ENCODE assay signal across 7 mouse cellular contexts in the genomic region with DNA sequence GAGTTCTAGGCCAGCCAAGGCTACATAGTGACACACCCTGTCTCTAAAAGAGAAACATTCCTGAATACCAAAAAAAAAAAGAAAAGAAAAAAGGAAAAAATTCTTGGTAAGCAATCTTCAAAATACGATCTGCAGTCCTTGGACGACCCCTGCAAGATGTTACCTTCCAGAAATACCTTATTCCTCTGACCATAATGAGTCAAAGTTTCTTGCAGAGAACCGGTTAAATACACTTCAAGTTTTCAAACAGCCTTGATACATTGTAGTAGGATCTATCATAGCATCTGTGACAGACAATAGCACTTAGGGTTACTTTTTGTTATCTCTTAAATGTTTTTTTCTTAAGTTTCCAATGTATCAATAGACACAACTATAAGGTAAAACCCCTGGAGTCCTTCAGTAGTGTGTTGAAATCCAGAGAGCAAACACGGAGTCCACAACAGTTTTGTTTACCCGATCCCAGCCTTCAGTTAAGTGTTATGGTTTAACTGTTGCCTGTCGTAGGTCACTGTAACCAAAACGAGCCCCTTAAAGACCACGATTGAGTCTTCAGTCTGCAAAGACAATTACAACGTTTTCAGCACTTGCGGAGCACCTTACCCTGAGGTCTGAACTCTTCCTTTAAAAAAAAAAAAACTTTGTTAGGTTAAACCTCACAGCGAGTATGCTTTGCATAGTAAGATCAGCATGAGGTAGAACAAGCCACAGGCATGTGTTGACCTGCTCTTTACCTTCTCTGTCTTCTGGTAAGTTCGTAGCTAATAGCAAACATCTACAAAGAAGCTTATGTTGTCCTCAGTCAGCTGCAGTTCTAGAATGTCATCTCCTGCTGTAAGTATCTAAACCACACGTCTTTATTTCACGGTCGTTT. TPM values are rescaled to one million over a fixed set of nuclear protein-coding genes. Genes with fewer than 3 reads are reported as not detected.
DNase-seq lines count a peak whose midpoint lies in the region; ATAC-seq and TF ChIP-seq lines count a peak whose summit lies in the region.

No protein-coding gene starts in this region.

- H3K4me3 ChIP-seq in spleen, adult 2 months (ENCODE audit: extremely low read depth, insufficient read depth, insufficient read length): peak overlapping the region; percentile 94
- peak overlapping the region; percentile 68 for H3K4me3 ChIP-seq in forebrain, embryonic 10.5 days
- peak overlapping the region; percentile 89 for H3K4me3 ChIP-seq in limb, embryonic 14.5 days (replicated peaks; ENCODE audit: low read length)

- ATAC-seq in limb, embryonic 14.5 days (ENCODE audit: low FRiP score, low read depth): no peak

- H3K27me3 ChIP-seq in spleen, adult 2 months (ENCODE audit: control insufficient read depth, insufficient read depth, low read length): no peaks in the 10 kb centered on the region; the same call in 1 of the 2 replicates
- no peaks in the 10 kb centered on the region for H3K27me3 ChIP-seq in forebrain, embryonic 10.5 days (ENCODE audit: poor library complexity, severe bottlenecking)
- no peaks in the 10 kb centered on the region for H3K27me3 ChIP-seq in limb, embryonic 14.5 days (ENCODE audit: control insufficient read depth, insufficient read depth, low read length)

- no peak for DNase-seq in spleen, adult 2 months (ENCODE audit: low read depth in 1 of 2, low spot score in 2 of 2)
- DNase-seq in spleen, postnatal 10 days (ENCODE audit: low spot score in 2 of 2): no peak
- DNase-seq in forebrain, embryonic 10.5 days (ENCODE audit: extremely low spot score, low spot score): no peak
- no peak for DNase-seq in limb, embryonic 14.5 days (ENCODE audit: low spot score)
- peak; percentile 11 for DNase-seq in testis, postnatal 14 days (ENCODE audit: low spot score)
- DNase-seq in thymus, postnatal 36 days: no peak
- no peak for DNase-seq in frontal cortex, postnatal 25 days (ENCODE audit: low spot score in 2 of 2)

- H3K27ac ChIP-seq in spleen, adult 2 months (ENCODE audit: insufficient read depth, low read length): peak overlapping the region; percentile 99
- peak overlapping the region; percentile 96 for H3K27ac ChIP-seq in forebrain, embryonic 10.5 days
- H3K27ac ChIP-seq in limb, embryonic 14.5 days (replicated peaks; ENCODE audit: low read depth, low read length): peak overlapping the region; percentile 98

- WGBS in spleen, adult 2 months: 36% methylated on average over 15 of the region's 15 CpGs
- 65% methylated on average over 15 of the region's 15 CpGs for WGBS in forebrain, embryonic 10.5 days
- WGBS in limb, embryonic 14.5 days: 37% methylated on average over 15 of the region's 15 CpGs

- peak overlapping the region; percentile 61 for H3K4me2 ChIP-seq in limb, embryonic 14.5 days (replicated peaks; ENCODE audit: low read depth, low read length, severe bottlenecking)

- TF ChIP-seq POLR2A in spleen, adult 2 months (IDR thresholded peaks at IDR 0.05; ENCODE audit: low read depth, low read length): no peak
- no peak for TF ChIP-seq POLR2A in limb, embryonic 14.5 days (IDR thresholded peaks at IDR 0.05; ENCODE audit: borderline replicate concordance, extremely low read depth, insufficient read depth, insufficient read length)

- no peaks in the 10 kb centered on the region for H3K36me3 ChIP-seq in spleen, adult 2 months (ENCODE audit: control insufficient read depth, insufficient read depth, low read length)
- H3K36me3 ChIP-seq in forebrain, embryonic 10.5 days (replicated peaks): peaks cover 8% of the 10 kb centered on the region
- H3K36me3 ChIP-seq in limb, embryonic 14.5 days (ENCODE audit: control insufficient read depth, insufficient read depth, low read length): no peaks in the 10 kb centered on the region

- TF ChIP-seq CTCF in spleen, adult 2 months (IDR thresholded peaks at IDR 0.05; ENCODE audit: extremely low read depth, insufficient read depth, insufficient read length, insufficient replicate concordance): no peak

- H3K9me3 ChIP-seq in forebrain, embryonic 10.5 days: no peaks in the 10 kb centered on the region
- no peaks in the 10 kb centered on the region for H3K9me3 ChIP-seq in limb, embryonic 14.5 days (ENCODE audit: control insufficient read depth, low read length)

- peaks cover 4% of the 10 kb centered on the region for H3K4me1 ChIP-seq in spleen, adult 2 months (ENCODE audit: control insufficient read depth, insufficient read depth, insufficient read length)
- peaks cover 17% of the 10 kb centered on the region for H3K4me1 ChIP-seq in forebrain, embryonic 10.5 days
- H3K4me1 ChIP-seq in limb, embryonic 14.5 days (ENCODE audit: control insufficient read depth, insufficient read depth, low read length): peaks cover 11% of the 10 kb centered on the region

- peak overlapping the region; percentile 98 for H3K9ac ChIP-seq in limb, embryonic 14.5 days (ENCODE audit: low read depth, low read length, severe bottlenecking)

RNA-seq across cellular contexts. Expression of a gene that starts 0.8 kb away (rescaled TPM):
- 24.6 and 43.3 TPM in 2 replicates for polyA plus RNA-seq in spleen, adult 2 months (2012; rRNA removed)
- 27.6 and 31.5 TPM in 2 replicates for polyA plus RNA-seq in forebrain, embryonic 10.5 days (2016; fragmentation: Nextera tagmentation; extraction: Ambion mirVana)
- polyA plus RNA-seq in limb, embryonic 14.5 days (2012; rRNA removed): 32.0 and 45.6 TPM in 2 replicates
- 50.8 and 50.9 TPM in 2 replicates for polyA plus RNA-seq in limb, embryonic 14.5 days (2014; fragmentation: Nextera tagmentation; extraction: Ambion mirVana)
